Mouse (Mus musculus): ENCODE measurements around the gene Sstr5. TPM values are rescaled to one million over a fixed set of nuclear protein-coding genes. Genes with fewer than 3 reads are reported as not detected.

The Sstr5 gene
- polyA plus RNA-seq, 1 experiment, result not detected

DNA sequence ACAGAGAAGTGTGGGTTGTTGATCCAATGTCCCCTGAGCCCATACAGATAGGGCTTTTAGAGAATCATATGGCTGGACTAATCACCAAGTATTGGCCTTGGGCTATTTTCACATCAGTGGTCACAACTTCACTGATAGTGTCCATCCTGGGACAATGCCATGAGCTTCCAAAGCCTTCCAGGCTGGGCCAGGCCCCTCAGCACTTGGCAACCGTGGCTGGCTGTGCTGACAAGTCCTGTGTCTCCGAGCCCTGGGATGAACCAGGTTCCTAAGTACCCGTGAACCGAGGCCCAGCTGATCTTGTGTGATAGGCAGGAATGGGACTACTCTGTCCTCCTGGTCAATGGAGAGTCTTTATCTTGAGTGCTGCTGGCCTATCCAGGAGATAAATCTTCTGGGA is 33.0 kb downstream of the Sstr5 start:
- TF ChIP-seq GATA1 (IDR thresholded peaks at IDR 0.05; ENCODE audit: low read length), result no peak
- TF ChIP-seq TAL1 (IDR thresholded peaks at IDR 0.05; ENCODE audit: low read length), result no peak
- no peaks in the 10 kb centered on the region for H3K36me3 ChIP-seq (ENCODE audit: control insufficient read depth)
- H3K4me1 ChIP-seq (ENCODE audit: control insufficient read depth), result peaks cover 4% of the 10 kb centered on the region
- no peak overlapping the region for H3K4me3 ChIP-seq (replicated peaks)
- H3K9me3 ChIP-seq (ENCODE audit: control insufficient read depth, low read length), result no peaks in the 10 kb centered on the region
- no peaks in the 10 kb centered on the region for H3K27me3 ChIP-seq (ENCODE audit: control insufficient read depth)

DNA sequence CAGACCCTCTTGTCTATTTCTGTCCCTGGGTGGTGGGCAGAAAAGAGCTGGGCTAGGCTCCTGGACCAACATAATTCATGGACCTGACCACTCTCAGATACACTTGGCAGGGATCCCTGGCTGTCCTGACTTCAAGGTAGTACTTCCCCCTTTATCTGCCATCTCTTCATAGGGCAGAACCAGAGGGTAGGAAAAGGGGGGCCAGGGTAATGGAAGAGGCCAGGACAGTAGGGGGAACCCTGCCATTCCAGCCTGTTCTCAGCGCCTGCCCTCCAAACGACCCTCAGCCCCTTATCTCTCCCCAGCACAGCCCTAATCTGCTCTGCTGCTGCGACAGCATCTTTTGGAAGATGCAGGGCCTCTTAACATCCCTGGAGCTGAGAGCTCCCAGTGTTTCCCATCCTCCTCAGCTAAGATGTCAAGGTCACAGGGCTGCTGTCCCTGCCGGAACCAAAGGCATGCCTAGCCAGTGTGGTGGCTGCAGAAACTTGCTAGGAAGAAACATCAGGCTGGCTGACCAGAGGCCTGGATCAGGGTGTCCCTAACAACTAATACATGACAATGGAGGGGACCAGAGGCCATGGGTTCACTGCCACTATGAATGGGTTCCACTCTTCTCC is 33.7 kb downstream of the Sstr5 start:
- TF ChIP-seq TAL1 (IDR thresholded peaks at IDR 0.05; ENCODE audit: low read length), result no peak
- Histone ChIP-seq H3K9me3 (ENCODE audit: control insufficient read depth, low read length) (no peaks in the 10 kb centered on the region), H3K4me3 (replicated peaks) (no peak overlapping the region), H3K36me3 (ENCODE audit: control insufficient read depth) (no peaks in the 10 kb centered on the region), H3K4me1 (ENCODE audit: control insufficient read depth) (peaks cover 4% of the 10 kb centered on the region), H3K27me3 (ENCODE audit: control insufficient read depth) (no peaks in the 10 kb centered on the region)

DNA sequence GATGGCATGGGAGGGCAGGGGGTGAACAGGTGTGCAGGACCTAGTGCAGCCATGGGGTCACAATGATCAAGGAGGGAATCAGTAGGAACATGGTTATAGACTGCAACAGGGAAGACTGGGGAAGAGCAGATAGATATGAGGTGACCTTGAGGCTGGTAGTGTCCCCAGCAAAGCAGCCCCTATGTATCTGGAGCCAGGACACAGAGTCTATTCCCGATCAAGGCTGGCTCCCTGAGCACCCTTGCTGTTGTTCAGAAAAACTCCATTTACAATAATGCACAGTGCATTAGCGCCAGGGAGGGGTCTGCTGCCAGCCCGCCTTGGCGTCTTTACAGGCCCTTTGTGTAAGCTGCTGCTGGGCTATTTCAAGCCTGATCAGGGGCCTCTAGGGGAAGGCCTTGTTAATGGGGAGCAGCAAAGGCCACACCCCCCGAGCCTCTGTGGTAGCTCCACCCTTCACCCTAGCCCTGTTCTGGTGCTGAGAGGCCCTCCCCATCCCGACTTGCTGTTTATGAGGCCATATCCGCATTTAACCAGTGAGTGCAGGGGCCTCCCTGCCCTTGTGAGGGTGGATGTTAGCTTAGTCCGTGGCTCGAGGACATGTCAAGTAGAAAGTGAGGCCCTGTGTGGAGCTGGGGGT is 34.7 kb downstream of the Sstr5 start:
- H3K4me1 ChIP-seq (ENCODE audit: control insufficient read depth), result peaks cover 4% of the 10 kb centered on the region
- H3K4me3 ChIP-seq (replicated peaks), result no peak overlapping the region
- no peak for TF ChIP-seq GATA1 (IDR thresholded peaks at IDR 0.05; ENCODE audit: low read length)
- no peaks in the 10 kb centered on the region for H3K36me3 ChIP-seq (ENCODE audit: control insufficient read depth)
- H3K27me3 ChIP-seq (ENCODE audit: control insufficient read depth), result no peaks in the 10 kb centered on the region
- H3K9me3 ChIP-seq (ENCODE audit: control insufficient read depth, low read length), result no peaks in the 10 kb centered on the region

DNA sequence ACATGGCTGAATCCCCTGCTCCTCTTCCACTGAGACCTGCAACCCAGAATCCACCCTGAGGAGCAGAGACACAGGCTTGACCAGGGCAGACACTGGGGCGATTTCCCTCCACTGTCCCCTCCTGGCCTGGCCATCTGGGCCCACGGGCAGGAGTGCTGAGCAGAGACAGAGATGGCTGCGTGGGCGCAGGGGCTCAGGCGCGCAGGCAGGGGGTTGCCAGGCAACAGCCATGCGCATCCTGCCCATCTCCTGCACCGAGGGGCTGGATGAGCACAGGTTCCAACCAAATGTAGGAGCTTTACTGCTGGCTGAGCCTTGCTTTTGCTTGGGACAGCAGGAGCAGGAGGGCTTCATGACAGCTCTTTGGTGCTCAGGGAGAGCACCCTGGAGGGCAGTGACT is 40.5 kb downstream of the Sstr5 start:
- no peak overlapping the region for H3K4me3 ChIP-seq (replicated peaks)
- no peaks in the 10 kb centered on the region for H3K36me3 ChIP-seq (ENCODE audit: control insufficient read depth)
- no peaks in the 10 kb centered on the region for H3K4me1 ChIP-seq (ENCODE audit: control insufficient read depth)
- H3K27me3 ChIP-seq (ENCODE audit: control insufficient read depth), result no peaks in the 10 kb centered on the region
- H3K9me3 ChIP-seq (ENCODE audit: control insufficient read depth, low read length), result no peaks in the 10 kb centered on the region
- TF ChIP-seq GATA1 (IDR thresholded peaks at IDR 0.05; ENCODE audit: low read length), result no peak
- TF ChIP-seq TAL1 (IDR thresholded peaks at IDR 0.05; ENCODE audit: low read length), result no peak

DNA sequence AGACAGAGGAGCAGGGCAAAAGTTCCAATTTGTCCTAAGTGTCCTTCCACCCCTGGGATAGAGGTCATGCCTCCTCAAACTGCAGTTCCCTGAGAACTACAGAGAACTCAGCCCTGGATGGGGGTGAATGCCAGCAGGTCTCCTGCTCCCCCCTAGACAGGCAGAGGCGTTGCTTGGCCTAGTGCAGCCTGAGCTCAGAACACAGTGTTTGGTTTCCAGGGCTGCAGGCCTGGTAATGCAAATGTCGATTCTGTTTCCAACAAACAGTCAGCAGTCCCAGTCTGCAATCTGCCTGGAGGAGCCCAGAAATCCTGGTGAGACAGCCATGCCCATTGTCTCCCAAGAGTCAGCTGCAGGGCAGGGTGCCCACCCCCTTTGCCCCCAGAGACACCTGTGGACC is 42.8 kb downstream of the Sstr5 start, which contains the start of gene Tekt4:
Gene Tekt4, plus strand, starts transcription at position 344 of the 400 bp plus-strand sequence.
- Histone ChIP-seq H3K36me3 (ENCODE audit: control insufficient read depth) (no peaks in the 10 kb centered on the region), H3K4me3 (replicated peaks) (no peak within 1 kb of the TSS), H3K9me3 (ENCODE audit: control insufficient read depth, low read length) (no peaks in the 10 kb centered on the region), H3K27me3 (ENCODE audit: control insufficient read depth) (no peaks in the 10 kb centered on the region), H3K4me1 (ENCODE audit: control insufficient read depth) (no peaks in the 10 kb centered on the region)
- no peak for TF ChIP-seq GATA1 (IDR thresholded peaks at IDR 0.05; ENCODE audit: low read length)
- no peak for TF ChIP-seq TAL1 (IDR thresholded peaks at IDR 0.05; ENCODE audit: low read length)

DNA sequence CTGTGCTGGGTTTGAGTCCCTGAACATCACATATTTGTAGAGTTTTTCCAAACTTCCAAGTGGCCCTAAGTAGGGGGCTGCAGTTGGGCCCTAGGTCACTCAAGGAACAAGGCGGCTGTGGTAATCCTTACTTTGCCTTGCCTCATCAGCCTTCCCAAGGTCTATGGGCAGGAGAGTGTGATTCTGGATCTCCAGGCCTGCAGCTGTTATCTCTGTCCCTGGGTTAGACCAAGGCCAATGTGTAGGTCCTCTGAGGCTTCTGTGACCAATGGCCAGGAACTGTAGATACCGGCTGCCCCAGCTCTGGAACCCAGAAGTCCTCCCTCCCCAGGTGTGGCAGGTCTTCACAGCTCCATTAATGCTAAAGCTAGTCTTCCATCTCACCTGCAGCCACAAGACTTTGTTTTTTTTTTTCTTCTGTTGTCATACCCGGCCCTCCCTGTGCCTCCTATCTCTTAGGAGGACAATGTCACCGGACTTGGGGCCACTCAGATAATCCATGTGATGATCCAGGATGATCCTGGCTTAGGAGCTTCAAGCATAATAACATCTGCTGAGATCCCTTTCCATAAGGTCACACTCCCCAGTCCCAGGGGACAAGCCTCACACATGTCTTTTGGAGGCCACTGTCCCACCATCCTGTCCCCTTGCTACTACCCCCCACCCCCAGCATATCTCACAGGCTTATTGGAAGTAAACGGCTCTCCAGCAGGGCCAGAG is 44.7 kb downstream of the Sstr5 start:
- no peaks in the 10 kb centered on the region for H3K4me1 ChIP-seq (ENCODE audit: control insufficient read depth)
- H3K27me3 ChIP-seq (ENCODE audit: control insufficient read depth), result no peaks in the 10 kb centered on the region
- no peak overlapping the region for H3K4me3 ChIP-seq (replicated peaks)
- TF ChIP-seq GATA1 (IDR thresholded peaks at IDR 0.05; ENCODE audit: low read length) (no peak), TAL1 (IDR thresholded peaks at IDR 0.05; ENCODE audit: low read length) (no peak)
- H3K9me3 ChIP-seq (ENCODE audit: control insufficient read depth, low read length), result no peaks in the 10 kb centered on the region
- no peaks in the 10 kb centered on the region for H3K36me3 ChIP-seq (ENCODE audit: control insufficient read depth)

DNA sequence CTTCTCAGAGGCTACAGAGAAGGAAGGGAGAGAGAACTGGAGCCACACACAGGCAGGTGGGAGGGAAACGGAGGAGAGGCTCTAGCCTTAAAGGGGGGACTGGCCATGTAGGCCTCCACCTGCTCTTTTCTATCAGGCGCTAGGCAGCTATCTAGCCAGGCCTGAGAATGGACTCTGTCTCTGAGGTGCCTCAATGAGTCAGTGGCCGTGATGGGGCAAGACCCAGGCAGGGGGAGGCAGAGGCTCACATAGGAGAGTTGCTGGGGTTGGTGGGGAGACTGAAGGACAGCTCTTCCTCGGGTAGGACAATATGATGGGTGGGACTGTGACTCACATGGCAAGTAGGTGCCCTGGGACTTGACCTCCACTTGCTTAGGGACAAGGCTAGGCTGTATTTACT is 46.8 kb downstream of the Sstr5 start:
- TF ChIP-seq TAL1 (IDR thresholded peaks at IDR 0.05; ENCODE audit: low read length), result no peak
- no peak for TF ChIP-seq GATA1 (IDR thresholded peaks at IDR 0.05; ENCODE audit: low read length)

DNA sequence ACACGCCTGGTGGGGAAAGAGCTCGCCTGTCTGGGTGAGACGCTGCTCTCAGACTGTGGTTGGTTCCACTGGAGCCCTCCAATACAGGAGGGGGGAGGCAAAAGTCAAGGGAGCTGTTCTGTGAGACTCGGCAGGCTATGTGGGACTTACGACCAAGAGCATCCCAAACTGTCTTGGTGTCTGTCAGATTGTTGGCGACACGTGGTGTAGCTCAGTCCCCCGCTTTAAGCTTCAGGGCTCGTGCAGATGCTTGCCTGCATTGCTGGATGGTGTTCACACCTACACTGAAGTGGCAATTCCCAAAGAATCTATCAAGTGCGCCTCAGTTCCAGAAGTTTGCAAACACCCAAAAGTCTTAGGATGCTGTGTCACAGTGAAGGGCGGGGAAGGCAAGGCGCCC is 49.2 kb downstream of the Sstr5 start:
- Histone ChIP-seq H3K36me3 (ENCODE audit: control insufficient read depth) (no peaks in the 10 kb centered on the region), H3K4me3 (replicated peaks) (no peak overlapping the region), H3K4me1 (ENCODE audit: control insufficient read depth) (no peaks in the 10 kb centered on the region), H3K9me3 (ENCODE audit: control insufficient read depth, low read length) (no peaks in the 10 kb centered on the region), H3K27me3 (ENCODE audit: control insufficient read depth) (no peaks in the 10 kb centered on the region)
- TF ChIP-seq TAL1 (IDR thresholded peaks at IDR 0.05; ENCODE audit: low read length), result no peak

More for the DNA sequence above, 46.8 kb downstream of the Sstr5 start:
- Histone ChIP-seq H3K9me3 (ENCODE audit: control insufficient read depth, low read length) (no peaks in the 10 kb centered on the region), H3K36me3 (ENCODE audit: control insufficient read depth) (no peaks in the 10 kb centered on the region), H3K4me3 (replicated peaks) (no peak overlapping the region), H3K4me1 (ENCODE audit: control insufficient read depth) (no peaks in the 10 kb centered on the region), H3K27me3 (ENCODE audit: control insufficient read depth) (no peaks in the 10 kb centered on the region)

DNA sequence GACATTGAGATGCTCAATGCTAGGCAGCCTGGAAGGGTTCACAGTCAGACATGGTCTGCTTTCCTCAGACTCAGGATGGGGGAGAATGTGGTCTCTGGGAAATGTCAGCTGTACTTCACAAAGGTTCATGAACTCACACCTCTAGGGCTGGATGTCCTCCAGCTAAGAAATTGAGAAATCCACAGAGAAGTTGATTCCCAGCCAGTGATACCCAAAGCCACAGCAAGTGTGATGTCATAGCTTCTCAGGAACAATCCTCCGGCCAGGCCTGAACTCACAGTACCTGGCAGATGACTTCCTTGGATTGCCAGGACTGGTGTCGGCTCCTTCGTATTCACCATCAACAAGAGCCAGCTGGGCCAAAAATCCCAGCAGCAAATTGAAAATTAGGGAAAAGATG is 51.2 kb downstream of the Sstr5 start:
- H3K4me3 ChIP-seq (replicated peaks), result no peak overlapping the region
- no peaks in the 10 kb centered on the region for H3K4me1 ChIP-seq (ENCODE audit: control insufficient read depth)
- H3K36me3 ChIP-seq (ENCODE audit: control insufficient read depth), result no peaks in the 10 kb centered on the region
- TF ChIP-seq GATA1 (IDR thresholded peaks at IDR 0.05; ENCODE audit: low read length) (no peak), TAL1 (IDR thresholded peaks at IDR 0.05; ENCODE audit: low read length) (no peak)
- H3K9me3 ChIP-seq (ENCODE audit: control insufficient read depth, low read length), result no peaks in the 10 kb centered on the region
- H3K27me3 ChIP-seq (ENCODE audit: control insufficient read depth), result no peaks in the 10 kb centered on the region

Measured in erythroblast, embryonic 14.5 days (primary cell).